Mouse (Mus musculus): Measurements from ENCODE around the gene Ahcy.

GRCm38 (mm10) chr2:155018762-155019641, 55.3 kb downstream of the Ahcy start:
- TF ChIP-seq CTCF (IDR thresholded peaks at IDR 0.05; ENCODE audit: control insufficient read depth, insufficient read depth, insufficient read length) (no peak), USF1 (IDR thresholded peaks at IDR 0.05; ENCODE audit: low read depth) (no peak), MYOD1 (IDR thresholded peaks at IDR 0.05; ENCODE audit: control insufficient read depth, insufficient read length, low read depth) (no peak), CEBPB (IDR thresholded peaks at IDR 0.05; ENCODE audit: low read depth) (no peak), FOSL1 (IDR thresholded peaks at IDR 0.05; ENCODE audit: insufficient read depth, low read length, poor library complexity, severe bottlenecking) (no peak), MAX (IDR thresholded peaks at IDR 0.05) (no peak)
